Mouse (Mus musculus) hindbrain, embryonic 12.5 days (tissue): ENCODE data around the gene Ccpg1. TPM values are rescaled to one million over a fixed set of nuclear protein-coding genes. Genes with fewer than 3 reads are reported as not detected.

ENCODE experiments used
- ATAC-seq: fragments of 200-750 bp; cut with Nextera tagmentation; 2 replicates; pipeline ENCODE4 v1.8.0; 2017; ENCODE audit warnings: moderate TSS enrichment; ENCODE audit not compliant: low FRiP score
- H3K27ac ChIP-seq: fragments of 300-500 bp; sonication (generic); 2 replicates; pipeline ENCODE4 v1.5.1; 2016; ENCODE audit warnings: mild to moderate bottlenecking
- H3K27me3 ChIP-seq: fragments of 300-500 bp; sonication (generic); 2 replicates; pipeline ENCODE4 v1.6.1; 2016; ENCODE audit warnings: mild to moderate bottlenecking
- H3K36me3 ChIP-seq: fragments of 300-500 bp; sonication (generic); 2 replicates; pipeline ENCODE4 v1.6.1; 2016; ENCODE audit warnings: mild to moderate bottlenecking
- H3K4me1 ChIP-seq: fragments of 300-500 bp; sonication (generic); 2 replicates; pipeline ENCODE4 v1.6.1; 2016
- H3K4me2 ChIP-seq: fragments of 300-500 bp; sonication (generic); replicated peaks from 2 replicates; pipeline ENCODE4 v1.6.1; 2016; ENCODE audit warnings: mild to moderate bottlenecking
- H3K4me3 ChIP-seq: fragments of 300-500 bp; sonication (generic); 2 replicates; pipeline ENCODE4 v1.5.1; 2016; ENCODE audit warnings: mild to moderate bottlenecking
- H3K9ac ChIP-seq: fragments of 300-500 bp; sonication (generic); 2 replicates; pipeline ENCODE4 v1.6.1; 2016; ENCODE audit warnings: mild to moderate bottlenecking, moderate library complexity
- H3K9me3 ChIP-seq: fragments of 300-500 bp; sonication (generic); replicated peaks from 2 replicates; pipeline ENCODE4 v1.6.1; 2016; ENCODE audit warnings: mild to moderate bottlenecking
- WGBS: fragments of 180-500 bp; shearing (Covaris S2); methylation state at CpG from one replicate; pipeline ENCODE4 v1.1.7; 2016; 5-methylcytosine and 5-hydroxymethylcytosine counted together
- microRNA-seq: library from miRNA; unstranded; fragments of <30 nt; microRNA quantifications from one replicate; pipeline ENCODE4, GENCODE M21; 2017
- polyA plus RNA-seq: library from polyadenylated mRNA; unstranded; fragments of >200 nt; fragmentation: Nextera tagmentation; extraction: Ambion mirVana; gene quantifications from 2 replicates; pipeline ENCODE4 v1.2.1, GENCODE M21; 2016

The Ccpg1 gene
- polyA plus RNA-seq, 1 experiment from 2014 or later: 38.7 TPM

DNA sequence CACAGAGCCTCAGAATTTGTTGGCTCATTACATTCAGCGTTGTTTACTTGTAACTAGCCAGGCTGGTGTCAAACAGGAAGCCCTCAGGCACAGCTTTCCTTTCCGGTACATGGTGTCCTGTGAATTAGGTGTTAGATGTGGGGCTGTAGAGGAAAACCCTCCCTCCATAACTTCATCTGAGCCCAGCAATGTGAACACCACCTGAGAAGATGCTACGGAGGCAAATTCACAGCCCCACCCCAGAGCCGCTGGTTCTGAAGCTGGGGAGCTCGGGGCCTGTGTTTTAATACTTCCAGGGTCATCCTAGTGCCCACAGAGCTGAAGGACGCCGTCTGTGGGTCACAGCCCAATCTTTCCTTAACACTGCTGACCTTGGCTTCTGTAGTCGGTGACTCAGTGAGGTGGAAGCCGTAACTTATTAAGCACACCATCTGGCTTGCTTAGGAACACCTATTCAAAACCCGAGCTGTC is 70.2 kb downstream of the Ccpg1 start:
- no peak overlapping the region for H3K27ac ChIP-seq
- 72% methylated on average over 10 of the region's 10 CpGs for WGBS
- H3K27me3 ChIP-seq: no peaks in the 10 kb centered on the region
- no peak overlapping the region for H3K9ac ChIP-seq
- no peaks in the 10 kb centered on the region for H3K4me1 ChIP-seq
- no peaks in the 10 kb centered on the region for H3K36me3 ChIP-seq
- no peak overlapping the region for H3K4me3 ChIP-seq
- H3K9me3 ChIP-seq: no peaks in the 10 kb centered on the region
- no peak overlapping the region for H3K4me2 ChIP-seq
- ATAC-seq: no peak

DNA sequence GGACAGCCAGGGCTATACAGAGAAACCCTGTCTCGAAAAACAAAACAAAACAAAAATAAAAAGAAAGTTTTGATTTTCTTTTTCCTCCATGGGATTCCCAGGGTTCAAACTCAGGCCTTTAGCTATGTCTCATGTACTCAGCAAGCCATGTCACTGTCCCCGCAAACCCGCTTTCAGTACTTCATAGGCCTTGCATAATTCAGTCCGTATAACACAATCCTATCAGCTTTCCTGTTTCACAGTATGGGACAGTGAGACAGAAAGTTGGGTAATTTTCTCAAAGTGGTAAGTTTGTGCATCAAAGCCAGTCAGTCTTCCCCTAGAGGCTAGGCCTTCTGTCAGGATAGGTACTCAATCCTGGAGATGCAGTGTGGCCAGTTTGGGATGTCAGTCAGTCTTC is 74.0 kb downstream of the Ccpg1 start:
- H3K4me2 ChIP-seq: no peak overlapping the region
- H3K36me3 ChIP-seq: no peaks in the 10 kb centered on the region
- no peak for ATAC-seq
- H3K27ac ChIP-seq: no peak overlapping the region
- no peak overlapping the region for H3K9ac ChIP-seq
- H3K27me3 ChIP-seq: no peaks in the 10 kb centered on the region
- H3K4me3 ChIP-seq: no peak overlapping the region
- peaks cover 8% of the 10 kb centered on the region; the same call in 1 of the 2 replicates for H3K4me1 ChIP-seq
- WGBS: 87% methylated on average over 4 of the region's 4 CpGs
- no peaks in the 10 kb centered on the region for H3K9me3 ChIP-seq

DNA sequence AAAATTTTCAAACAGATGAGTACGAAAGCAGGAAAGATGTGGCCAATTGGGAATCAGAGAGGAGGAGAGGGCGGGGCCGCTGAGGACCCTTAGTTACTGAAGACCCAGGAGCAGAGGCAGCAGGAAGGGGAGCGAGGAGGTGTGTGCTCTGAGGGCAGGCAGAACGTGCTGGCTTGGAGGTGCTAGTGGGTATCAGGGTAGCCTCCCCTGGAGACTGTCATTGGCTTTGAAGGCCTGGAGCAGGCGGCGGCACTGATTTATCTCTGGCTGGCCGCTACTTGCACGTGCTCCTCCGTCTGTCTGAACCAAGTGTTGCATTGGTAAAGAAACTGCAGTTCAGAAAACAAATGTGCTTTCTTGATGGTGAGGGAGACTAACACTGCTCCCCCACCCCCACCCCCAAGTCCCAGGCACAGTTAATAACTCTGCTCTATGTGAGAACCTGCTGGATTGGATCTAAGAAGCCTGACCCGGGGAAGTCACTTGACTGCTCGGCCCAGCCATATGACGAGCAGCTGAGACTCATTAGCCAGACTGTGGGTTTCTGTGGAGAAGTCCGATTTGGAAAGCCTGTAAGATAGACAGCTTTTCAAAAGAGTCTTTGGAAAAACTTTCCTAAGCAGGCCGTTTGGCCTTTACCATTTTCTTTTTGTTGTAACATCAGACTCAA is 78.5 kb downstream of the Ccpg1 start:
- no peaks in the 10 kb centered on the region for H3K9me3 ChIP-seq
- H3K27me3 ChIP-seq: no peaks in the 10 kb centered on the region
- no peak overlapping the region for H3K9ac ChIP-seq
- no peaks in the 10 kb centered on the region for H3K36me3 ChIP-seq
- no peak overlapping the region for H3K27ac ChIP-seq
- no peak overlapping the region for H3K4me3 ChIP-seq
- H3K4me2 ChIP-seq: peak overlapping the region; percentile 39
- peaks cover 23% of the 10 kb centered on the region for H3K4me1 ChIP-seq
- ATAC-seq: no peak; the same call in 1 of the 2 replicates
- WGBS: 29% methylated on average over 15 of the region's 15 CpGs

Small RNAs within 50 kb of the gene (microRNA-seq; reads per million reads assigned to microRNA genes)
- not detected for gene Gm27353

Other genes starting within 250 kb of the Ccpg1 start
- gene Prtg, start 178.6 kb upstream of the Ccpg1 start, polyA plus RNA-seq: 2.1 and 2.2 TPM in 2 replicates
- gene Pygo1, start 59.8 kb upstream of the Ccpg1 start, polyA plus RNA-seq: 14.2 and 15.0 TPM in 2 replicates
- 2.6 and 2.7 TPM in 2 replicates for gene Dyx1c1, start 26.6 kb upstream of the Ccpg1 start, polyA plus RNA-seq
- gene Gm44503, start 26.6 kb upstream of the Ccpg1 start, polyA plus RNA-seq: not detected in 2 replicates
- gene Ccpg1os, start within 50 bp of the Ccpg1 start, polyA plus RNA-seq: 26.5 and 27.9 TPM in 2 replicates
- 14.0 and 15.1 TPM in 2 replicates for gene Pigb, start 54.9 kb downstream of the Ccpg1 start, polyA plus RNA-seq
- gene Rab27a, start 59.4 kb downstream of the Ccpg1 start, polyA plus RNA-seq: 2.9 and 4.3 TPM in 2 replicates
- 0.17 TPM in 1 of 2 replicates, not detected in the other for gene Khdc3, start 116.4 kb downstream of the Ccpg1 start, polyA plus RNA-seq
- gene Gm20509, start 117.0 kb downstream of the Ccpg1 start, polyA plus RNA-seq: 0.27 TPM in 1 of 2 replicates, not detected in the other
- gene Rsl24d1, start 128.0 kb downstream of the Ccpg1 start, polyA plus RNA-seq: 115 and 124 TPM in 2 replicates